In genomic region chr6:114158811-114159210, GRCm38 (mm10) we compare ENCODE assay signal across 20 mouse cellular contexts. TPM values are rescaled to one million over a fixed set of nuclear protein-coding genes. Genes with fewer than 3 reads are reported as not detected.
DNase-seq lines count a peak whose midpoint lies in the region.
"Had no signal": no experiment of that assay in that cellular context is flagged by ENCODE, and none has a peak within 500 bp of the region (broad histone marks: within the 10 kb centered on the region; RNA-seq: fewer than 3 reads in every experiment).

No protein-coding gene starts in this region.

- no peak overlapping the region for H3K4me3 ChIP-seq in heart, embryonic 10.5 days
- H3K4me3 ChIP-seq: heart, embryonic 13.5 days; hindbrain, embryonic 10.5 days; midbrain, embryonic 12.5 days; neural tube, embryonic 12.5 days; stomach, embryonic 15.5 days had no signal

- H3K27ac ChIP-seq in heart, embryonic 10.5 days = no peak overlapping the region
- H3K27ac ChIP-seq: heart, embryonic 13.5 days; hindbrain, embryonic 10.5 days; midbrain, embryonic 12.5 days; neural tube, embryonic 12.5 days; stomach, embryonic 15.5 days had no signal

- peak; percentile 23 for DNase-seq in left cerebral cortex, adult 11 months (ENCODE audit: low spot score)
- no peak for DNase-seq in left cerebral cortex, postnatal 36 days (ENCODE audit: low spot score in 2 of 2)
- peak; percentile 30 for DNase-seq in cerebellum, adult 11-12 months
- peak; percentile 41 to 47 for DNase-seq in cerebellum, postnatal 36 days
- DNase-seq in left cerebral cortex, postnatal 25 days (ENCODE audit: low spot score in 2 of 2) = peak; percentile 31 to 52
- DNase-seq in heart, embryonic 10.5 days (ENCODE audit: low spot score) = no peak
- no peak for DNase-seq in gastrocnemius, postnatal 10 days
- DNase-seq in adrenal gland, postnatal 25 days = no peak
- DNase-seq: embryo, embryonic 11 days; gastrocnemius, postnatal 14 days; kidney, adult 8-10 months; lung, postnatal 10 days; thymus, postnatal 25 days had no signal

- H3K27me3 ChIP-seq in heart, embryonic 10.5 days (ENCODE audit: insufficient read depth, poor library complexity, severe bottlenecking) = peaks cover 5% of the 10 kb centered on the region; the same call in 1 of the 2 replicates
- H3K27me3 ChIP-seq: neural tube, embryonic 12.5 days; stomach, embryonic 15.5 days had no signal

- H3K4me1 ChIP-seq in heart, embryonic 10.5 days = no peaks in the 10 kb centered on the region
- H3K4me1 ChIP-seq: heart, embryonic 13.5 days; midbrain, embryonic 12.5 days; neural tube, embryonic 12.5 days; stomach, embryonic 15.5 days had no signal

- intact Hi-C loops in left cerebral cortex, postnatal 36 days (cut with DNase I) = no loop called here
- intact Hi-C loops in left cerebral cortex, postnatal 25 days (cut with DNase I) = no loop called here

- 87% methylated on average over 7 of the region's 7 CpGs for WGBS in heart, embryonic 10.5 days

- no peaks in the 10 kb centered on the region for H3K36me3 ChIP-seq in heart, embryonic 10.5 days
- H3K36me3 ChIP-seq: heart, embryonic 13.5 days; hindbrain, embryonic 10.5 days; midbrain, embryonic 12.5 days; neural tube, embryonic 12.5 days; stomach, embryonic 15.5 days had no signal

- no peaks in the 10 kb centered on the region for H3K9me3 ChIP-seq in heart, embryonic 10.5 days
- H3K9me3 ChIP-seq: heart, embryonic 13.5 days; hindbrain, embryonic 10.5 days; midbrain, embryonic 12.5 days; neural tube, embryonic 12.5 days; stomach, embryonic 15.5 days had no signal

RNA-seq across cellular contexts. Expression of gene Slc6a11, which starts 27.8 kb away (rescaled TPM):
- total RNA-seq in left cerebral cortex, postnatal 36 days (2021) = 10 to 100 TPM; 80.9 to 87.4 TPM
- 10 to 100 TPM; 85.9 to 93.8 TPM for total RNA-seq in left cerebral cortex, postnatal 25 days (2021)
- 0.06 TPM in 1 of 2 replicates, not detected in the other for polyA plus RNA-seq in heart, embryonic 10.5 days (2016; fragmentation: Nextera tagmentation; extraction: Ambion mirVana)
- total RNA-seq in gastrocnemius, postnatal 10 days (2021) = under 1 TPM; 0.52 to 0.61 TPM
- 0.18 TPM in 1 of 2 replicates, not detected in the other for total RNA-seq in adrenal gland, postnatal 25 days (2021)
- polyA plus RNA-seq: activated CD4-positive, CD25-positive, alpha-beta regulatory T cell, adult 4 months; heart, embryonic 13.5 days; liver, embryonic 11.5 days had no signal

Comparison
In these comparisons a context has a peak if more than half of its experiments do, and no peak if none do; other contexts are left out.
1. DNase-seq: peak in left cerebral cortex, adult 11 months (single experiment), cerebellum, adult 11-12 months (single experiment), cerebellum, postnatal 36 days (2 of 2) and left cerebral cortex, postnatal 25 days (2 of 2); none in left cerebral cortex, postnatal 36 days (0 of 2), heart, embryonic 10.5 days (single experiment), gastrocnemius, postnatal 10 days (single experiment) and adrenal gland, postnatal 25 days (single experiment).
2. RNA of gene Slc6a11, which starts 27.8 kb away (total RNA-seq): 85.9 to 93.8 TPM in left cerebral cortex, postnatal 25 days and 80.9 to 87.4 TPM in left cerebral cortex, postnatal 36 days; 0.52 to 0.61 TPM in gastrocnemius, postnatal 10 days and 0.18 TPM in adrenal gland, postnatal 25 days; every median in the first group is over 10 times any median in the second.